Mouse (Mus musculus) NIH3T3 (cell line): ENCODE measurements around the gene Ranbp10.
A peak's percentile ranks its signal among the peaks of the same experiment; 100 is the strongest.

Experiments
- DNase-seq: peaks from one replicate; pipeline ENCODE4 v3.0.0-alpha.2; 2012; ENCODE audit warnings: low read depth

The Ranbp10 gene

GRCm38 (mm10) chr8:105826861-105827848, at the start of gene Ranbp10, which contains the start of gene Tsnaxip1:
Gene Ranbp10 (minus strand): TSS chr8:105827350.
Gene Tsnaxip1 (plus strand): TSS chr8:105827731.
- peak; percentile 98 for DNase-seq

- peak; percentile 79 for DNase-seq
These were observed 47.2 kb upstream of the Ranbp10 start for GRCm38 (mm10) chr8:105874301-105874700.

GRCm38 (mm10) chr8:105866364-105867029, 39.3 kb upstream of the Ranbp10 start:
- peak; percentile 30 for DNase-seq

GRCm38 (mm10) chr8:105861951-105862350, 34.8 kb upstream of the Ranbp10 start:
- peak; percentile 84 for DNase-seq

- peak; percentile 98 for DNase-seq
These were observed 33.2 kb upstream of the Ranbp10 start, which contains the start of gene Nutf2 for GRCm38 (mm10) chr8:105860143-105860981. Gene Nutf2 (plus strand): TSS chr8:105860580.

GRCm38 (mm10) chr8:105859314-105859713, 32.2 kb upstream of the Ranbp10 start:
- DNase-seq = no peak

- no peak for DNase-seq
These were observed 31.3 kb upstream of the Ranbp10 start for GRCm38 (mm10) chr8:105858495-105858894.

- DNase-seq = no peak
These were observed 29.2 kb upstream of the Ranbp10 start for GRCm38 (mm10) chr8:105856168-105856835.

- peak; percentile 71 for DNase-seq
These were observed 28.4 kb upstream of the Ranbp10 start for GRCm38 (mm10) chr8:105855248-105856167.

- DNase-seq = peak; percentile 95
These were observed 27.6 kb upstream of the Ranbp10 start, which contains the start of gene Thap11 for GRCm38 (mm10) chr8:105854715-105855216. Gene Thap11 (plus strand): TSS chr8:105855132.

GRCm38 (mm10) chr8:105854303-105854702, 27.2 kb upstream of the Ranbp10 start:
- DNase-seq = no peak

- DNase-seq = no peak
These were observed 26.0 kb upstream of the Ranbp10 start, which contains the start of gene Cenpt for GRCm38 (mm10) chr8:105853178-105853577. Gene Cenpt (minus strand): TSS chr8:105853278.

- DNase-seq = no peak
These were observed 25.1 kb upstream of the Ranbp10 start for GRCm38 (mm10) chr8:105852146-105852729.

- peak; percentile 96 for DNase-seq
These were observed 24.5 kb upstream of the Ranbp10 start for GRCm38 (mm10) chr8:105851651-105852143.

- no peak for DNase-seq
These were observed 23.5 kb upstream of the Ranbp10 start for GRCm38 (mm10) chr8:105850611-105851010.

GRCm38 (mm10) chr8:105850014-105850413, 22.9 kb upstream of the Ranbp10 start:
- DNase-seq = no peak

GRCm38 (mm10) chr8:105846678-105847077, 19.5 kb upstream of the Ranbp10 start:
- DNase-seq = no peak

- no peak for DNase-seq
These were observed 12.1 kb upstream of the Ranbp10 start for GRCm38 (mm10) chr8:105839209-105839608.

GRCm38 (mm10) chr8:105836991-105837390, 9.8 kb upstream of the Ranbp10 start:
- no peak for DNase-seq
